Mouse (Mus musculus) liver, embryonic 14.5 days (tissue): ENCODE results near the gene Pik3ap1. TPM values are rescaled to one million over a fixed set of nuclear protein-coding genes. Genes with fewer than 3 reads are reported as not detected.

Experiments used
- ATAC-seq: fragments of 200-750 bp; cut with Nextera tagmentation; 2 replicates; pipeline ENCODE4 v1.8.0; 2017; ENCODE audit warnings: moderate number of reproducible peaks, mild to moderate bottlenecking, moderate library complexity; ENCODE audit not compliant: insufficient read depth
- DNase-seq, 3 experiments: peaks; one replicate each; pipeline ENCODE4 v3.0.0-alpha.2; 2012 to 2013; ENCODE audit warnings: low read depth in 3 of 3, low spot score in 3 of 3
- H3K27ac ChIP-seq: fragments of 300-500 bp; sonication (generic); 2 replicates; pipeline ENCODE4 v1.5.1; 2014; ENCODE audit warnings: moderate library complexity, mild to moderate bottlenecking, control low read depth, inconsistent platforms
- H3K27me3 ChIP-seq: fragments of 300-500 bp; sonication (generic); 2 replicates; pipeline ENCODE4 v1.6.1; 2014; ENCODE audit warnings: mild to moderate bottlenecking, low read length, moderate library complexity; ENCODE audit not compliant: control insufficient read depth, insufficient read depth
- H3K36me3 ChIP-seq: fragments of 300-500 bp; sonication (generic); replicated peaks from 2 replicates; pipeline ENCODE4 v1.6.1; 2014; ENCODE audit warnings: low read depth; ENCODE audit not compliant: control insufficient read depth, insufficient read depth
- H3K4me1 ChIP-seq, 2 experiments: fragments of 200-500 bp in 1 of 2; fragments of 300-500 bp in 1 of 2; sonication (generic) in 1 of 2; replicated peaks; 2 replicates each; pipeline ENCODE4 v1.6.1; 2012 to 2014; ENCODE audit warnings: antibody characterized with exemption in 1 of 2, inconsistent platforms in 1 of 2, low read length in 1 of 2; ENCODE audit not compliant: control insufficient read depth in 2 of 2, insufficient read depth in 2 of 2
- H3K4me2 ChIP-seq: fragments of 300-500 bp; sonication (generic); 2 replicates; pipeline ENCODE4 v1.6.1; 2014; ENCODE audit warnings: low read depth, mild to moderate bottlenecking, control low read depth, moderate library complexity
- H3K4me3 ChIP-seq, 2 experiments: fragments of 200-500 bp in 1 of 2; fragments of 300-500 bp in 1 of 2; sonication (generic) in 1 of 2; 2 replicates each; pipeline ENCODE4 v1.5.1; 2012 to 2014; ENCODE audit warnings: low read depth in 2 of 2, low read length in 2 of 2, mild to moderate bottlenecking in 2 of 2, control low read depth in 1 of 2, inconsistent platforms in 1 of 2, moderate library complexity in 1 of 2; ENCODE audit not compliant: insufficient read depth in 1 of 2
- H3K9ac ChIP-seq: fragments of 300-500 bp; sonication (generic); replicated peaks from 2 replicates; pipeline ENCODE4 v1.6.1; 2014; ENCODE audit warnings: mild to moderate bottlenecking, control low read depth, moderate library complexity
- H3K9me3 ChIP-seq: fragments of 300-500 bp; sonication (generic); 2 replicates; pipeline ENCODE4 v1.6.1; 2016; ENCODE audit warnings: low read length, mixed read lengths; ENCODE audit not compliant: control insufficient read depth
- CTCF ChIP-seq: IDR thresholded peaks from 2 replicates; pipeline ENCODE4 v1.5.1; 2016; ENCODE audit warnings: antibody characterized with exemption, low read depth, control low read depth
- EP300 ChIP-seq: IDR thresholded peaks from 2 replicates; pipeline ENCODE4 v1.6.1; 2016; ENCODE audit warnings: antibody characterized with exemption, low read depth
- WGBS: fragments of 180-500 bp; shearing (Covaris S2); extraction: QIAGEN DNeasy Blood & Tissue Kit; methylation state at CpG from one replicate; pipeline ENCODE4 v1.1.7; 2014; ENCODE audit not compliant: insufficient replicate concordance; 5-methylcytosine and 5-hydroxymethylcytosine counted together
- polyA plus RNA-seq, 2 experiments: library from polyadenylated mRNA; depleted of rRNA in 1 of 2; stranded (reverse) in 1 of 2; unstranded in 1 of 2; fragments of >200 nt; fragmentation: Nextera tagmentation in 1 of 2; extraction: Ambion mirVana in 1 of 2; gene quantifications; 2 replicates each; pipeline versions ENCODE4 v1.2.1 to v1.2.3; 2012 to 2014

Pik3ap1 gene
- polyA plus RNA-seq, 2 experiments = 3.8 to 4.9 TPM

DNA sequence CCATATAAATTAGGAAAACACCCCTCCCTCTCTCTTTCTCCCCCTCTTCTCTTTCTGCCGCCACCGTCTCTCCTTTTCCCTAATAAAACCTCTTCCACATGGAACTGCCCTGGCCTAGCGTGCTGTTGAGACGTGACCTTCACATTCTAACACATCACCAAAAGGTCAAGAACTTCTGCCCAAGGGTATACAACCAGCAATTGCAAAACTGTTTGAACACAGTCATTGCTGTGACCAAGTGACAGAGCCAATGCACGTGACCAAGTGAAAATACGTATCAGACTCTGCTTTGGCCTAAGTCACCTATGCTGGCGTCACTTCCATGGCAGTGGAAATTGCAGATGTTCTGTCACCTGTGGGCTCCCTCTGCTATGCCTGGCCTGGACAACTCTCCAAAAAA is 3.3 kb upstream of the Pik3ap1 start:
- 67% methylated on average over 7 of the region's 7 CpGs for WGBS
- no peak overlapping the region for H3K9ac ChIP-seq
- H3K4me1 ChIP-seq = peaks cover 0 to 5% of the 10 kb centered on the region in 2 experiments; a peak in 1 of 4 replicates
- H3K4me3 ChIP-seq = no peak overlapping the region
- H3K4me2 ChIP-seq = no peak overlapping the region
- ATAC-seq (no peak), DNase-seq (no peak)
- H3K9me3 ChIP-seq = no peaks in the 10 kb centered on the region
- H3K36me3 ChIP-seq = no peaks in the 10 kb centered on the region
- no peak for TF ChIP-seq EP300
- TF ChIP-seq CTCF = no peak
- H3K27ac ChIP-seq = no peak overlapping the region
- no peaks in the 10 kb centered on the region for H3K27me3 ChIP-seq

- H3K36me3 ChIP-seq = no peaks in the 10 kb centered on the region
- no peaks in the 10 kb centered on the region for H3K9me3 ChIP-seq
- ATAC-seq (no peak), DNase-seq (no peak)
- H3K4me2 ChIP-seq = no peak overlapping the region
- no peak overlapping the region for H3K27ac ChIP-seq
- no peak for TF ChIP-seq EP300
- no peak for TF ChIP-seq CTCF
- H3K9ac ChIP-seq = no peak overlapping the region
- peaks cover 0 to 9% of the 10 kb centered on the region in 2 experiments; a peak in 1 of 4 replicates for H3K4me1 ChIP-seq
- no peak overlapping the region for H3K4me3 ChIP-seq
- no peaks in the 10 kb centered on the region for H3K27me3 ChIP-seq
- WGBS = 59% methylated on average over 2 of the region's 2 CpGs
These were observed 2.4 kb upstream of the Pik3ap1 start for GRCm38 (mm10) chr19:41387262-41387661.

DNA sequence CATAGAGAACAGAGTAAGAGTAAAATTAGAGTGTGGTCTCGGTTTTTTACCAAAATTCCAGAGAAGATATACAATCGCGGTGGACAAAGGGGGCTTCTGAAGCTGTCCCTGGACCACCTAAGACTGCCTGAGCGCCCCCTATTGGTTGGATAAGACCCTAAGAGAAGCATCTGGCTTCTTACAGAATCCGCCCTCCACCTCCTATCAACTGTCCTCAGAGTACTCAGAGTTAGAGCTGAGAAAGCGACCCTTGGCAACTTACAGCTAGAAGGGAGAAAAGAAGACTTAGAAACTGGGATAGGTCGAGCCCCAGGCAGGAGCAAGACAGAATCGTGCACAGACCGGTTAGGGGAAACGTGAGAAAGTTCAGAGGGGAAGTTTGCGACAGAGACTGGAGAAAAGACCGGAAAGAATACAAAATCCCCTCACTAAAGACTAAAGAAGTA is 473 bp downstream of the Pik3ap1 start:
- peaks cover 0 to 11% of the 10 kb centered on the region in 2 experiments; a peak in 1 of 4 replicates for H3K4me1 ChIP-seq
- no peak for DNase-seq
- H3K9me3 ChIP-seq = no peaks in the 10 kb centered on the region
- no peaks in the 10 kb centered on the region for H3K36me3 ChIP-seq
- H3K9ac ChIP-seq = peak overlapping the region; percentile 4
- H3K4me3 ChIP-seq = peak overlapping the region; percentile 43 to 45
- peak overlapping the region; percentile 57 for H3K4me2 ChIP-seq
- 2% methylated on average over 12 of the region's 12 CpGs for WGBS
- H3K27me3 ChIP-seq = no peaks in the 10 kb centered on the region
- ATAC-seq = no peak
- TF ChIP-seq EP300 (no peak), CTCF (peak; percentile 51)
- no peak overlapping the region for H3K27ac ChIP-seq

DNA sequence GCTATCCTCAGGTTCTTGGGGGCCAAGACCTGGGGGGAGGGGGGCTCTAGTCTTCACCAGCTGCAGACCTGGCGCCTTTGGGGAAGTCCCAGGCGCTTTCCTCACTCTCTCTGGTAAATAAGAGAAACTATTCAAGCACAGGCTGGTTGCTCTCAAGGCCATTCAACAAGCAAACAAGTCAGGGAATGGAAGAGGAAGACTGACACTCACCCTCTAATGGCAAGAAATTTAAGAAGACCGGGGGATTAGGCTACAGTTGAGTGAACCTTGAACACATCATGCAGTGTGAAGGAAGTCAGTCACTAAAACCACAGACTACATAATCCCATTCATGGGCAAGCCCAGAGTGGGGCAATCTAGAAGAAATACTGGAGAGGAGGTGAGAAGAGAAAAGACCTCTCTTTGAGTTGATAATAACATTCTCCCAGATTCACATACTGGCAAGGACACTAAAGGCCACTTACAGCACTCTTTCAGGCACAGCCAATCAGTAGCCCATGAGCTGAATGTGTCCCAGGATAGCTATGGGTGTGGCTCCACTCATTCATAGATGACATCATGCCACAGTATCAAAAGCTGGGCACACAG is 2.4 kb downstream of the Pik3ap1 start:
- Histone ChIP-seq H3K9me3 (no peaks in the 10 kb centered on the region), H3K4me2 (no peak overlapping the region), H3K27ac (no peak overlapping the region), H3K36me3 (no peaks in the 10 kb centered on the region), H3K27me3 (no peaks in the 10 kb centered on the region), H3K4me3 (no peak overlapping the region), H3K9ac (no peak overlapping the region), H3K4me1 (peaks cover 0 to 11% of the 10 kb centered on the region in 2 experiments; a peak in 1 of 4 replicates)
- TF ChIP-seq CTCF (no peak), EP300 (no peak)
- ATAC-seq (no peak), DNase-seq (no peak)
- WGBS = 29% methylated on average over 3 of the region's 3 CpGs

DNA sequence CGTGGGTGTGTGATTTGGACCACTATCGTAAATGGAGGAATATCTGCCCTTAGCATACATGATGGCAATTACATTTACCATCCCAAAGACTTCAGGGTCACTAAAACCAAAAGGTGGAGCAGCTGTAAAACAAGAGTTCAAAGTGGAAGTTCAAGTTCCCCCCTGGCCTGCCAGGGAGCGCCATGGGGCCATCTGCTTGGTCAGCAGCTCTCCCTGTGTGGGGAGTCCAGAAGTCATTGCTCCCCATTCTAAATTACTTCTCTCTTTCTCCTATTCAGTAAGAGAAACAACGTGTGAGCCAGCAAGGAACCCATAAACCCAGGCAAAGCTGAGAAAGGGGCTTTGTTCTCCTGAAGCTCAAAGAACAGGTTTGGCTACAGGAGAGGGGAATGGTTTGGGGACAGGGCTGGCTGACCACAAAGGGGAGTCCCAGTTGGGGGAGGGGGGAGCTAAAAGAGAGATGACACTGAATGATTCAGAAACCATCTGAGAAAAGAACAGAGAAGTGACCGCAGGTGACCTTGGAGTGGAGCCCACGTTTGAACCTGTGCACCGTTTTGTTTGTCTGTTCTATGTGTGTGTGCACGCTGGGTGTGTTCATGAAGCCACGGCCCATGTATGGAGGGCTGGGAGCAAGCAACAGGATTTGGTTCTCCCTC is 3.2 kb downstream of the Pik3ap1 start:
- DNase-seq = no peak
- H3K27me3 ChIP-seq = no peaks in the 10 kb centered on the region
- TF ChIP-seq CTCF (no peak), EP300 (no peak)
- no peak overlapping the region for H3K9ac ChIP-seq
- H3K4me2 ChIP-seq = no peak overlapping the region
- no peaks in the 10 kb centered on the region for H3K36me3 ChIP-seq
- no peak for ATAC-seq
- H3K4me3 ChIP-seq = no peak overlapping the region
- no peaks in the 10 kb centered on the region for H3K9me3 ChIP-seq
- WGBS = 46% methylated on average over 9 of the region's 9 CpGs
- no peak overlapping the region for H3K27ac ChIP-seq
- peaks cover 0 to 9% of the 10 kb centered on the region in 2 experiments; a peak in 1 of 4 replicates for H3K4me1 ChIP-seq
